Mouse (Mus musculus): ENCODE data around the gene Nupr1. TPM values are rescaled to one million over a fixed set of nuclear protein-coding genes. Genes with fewer than 3 reads are reported as not detected.

Gene Nupr1
- polyA plus RNA-seq, 1 experiment from 2014 or later, result 24.5 TPM

DNA sequence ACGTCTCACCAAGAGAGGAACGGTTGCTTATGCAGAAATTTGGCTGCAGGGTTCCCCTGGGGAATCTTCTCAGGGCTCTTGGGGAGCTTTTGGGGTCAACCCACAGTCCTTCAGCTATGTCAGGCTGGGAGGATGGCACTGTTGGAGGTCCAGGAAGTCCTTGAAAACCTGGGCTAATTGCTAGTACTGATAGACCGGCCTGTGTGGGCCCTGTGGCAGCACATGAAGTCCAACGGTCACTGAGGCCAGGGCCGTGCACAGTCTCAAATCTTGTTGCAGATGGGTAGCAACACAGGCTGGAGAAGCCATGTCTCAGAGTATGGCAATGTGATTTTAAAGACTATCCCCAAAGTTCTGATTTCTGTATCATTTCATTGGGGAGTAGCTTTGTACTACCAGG lies 22.9 kb downstream of the Nupr1 start:
- no peak for DNase-seq (ENCODE audit: low spot score)
- Histone ChIP-seq H3K36me3 (ENCODE audit: insufficient read depth, low read length) (no peaks in the 10 kb centered on the region), H3K9me3 (replicated peaks; ENCODE audit: low read length) (no peaks in the 10 kb centered on the region), H3K9ac (ENCODE audit: low read depth, low read length) (no peak overlapping the region), H3K27me3 (ENCODE audit: insufficient read depth, low read length) (no peaks in the 10 kb centered on the region), H3K4me3 (replicated peaks; ENCODE audit: low read depth, low read length) (no peak overlapping the region), H3K27ac (no peak overlapping the region), H3K4me1 (replicated peaks; ENCODE audit: insufficient read depth, low read length) (no peaks in the 10 kb centered on the region), H3K4me2 (ENCODE audit: low read length) (no peak overlapping the region)
- TF ChIP-seq CTCF (IDR thresholded peaks at IDR 0.05; ENCODE audit: low read depth), result no peak
- 87% methylated on average over 5 of the region's 5 CpGs for WGBS
- ATAC-seq (replicated peaks; ENCODE audit: low FRiP score, low read depth), result no peak

GRCm38 (mm10) chr7:126607064-126607463 lies 23.6 kb downstream of the Nupr1 start:
- Histone ChIP-seq H3K27ac (no peak overlapping the region), H3K9ac (ENCODE audit: low read depth, low read length) (no peak overlapping the region), H3K9me3 (replicated peaks; ENCODE audit: low read length) (no peaks in the 10 kb centered on the region), H3K4me3 (replicated peaks; ENCODE audit: low read depth, low read length) (no peak overlapping the region), H3K27me3 (ENCODE audit: insufficient read depth, low read length) (no peaks in the 10 kb centered on the region), H3K36me3 (ENCODE audit: insufficient read depth, low read length) (no peaks in the 10 kb centered on the region), H3K4me2 (ENCODE audit: low read length) (no peak overlapping the region), H3K4me1 (replicated peaks; ENCODE audit: insufficient read depth, low read length) (no peaks in the 10 kb centered on the region)
- DNase-seq (ENCODE audit: low spot score) (peak; percentile 12), ATAC-seq (replicated peaks; ENCODE audit: low FRiP score, low read depth) (no peak)
- no peak for TF ChIP-seq CTCF (IDR thresholded peaks at IDR 0.05; ENCODE audit: low read depth)
- WGBS, result 65% methylated on average over 3 of the region's 3 CpGs

DNA sequence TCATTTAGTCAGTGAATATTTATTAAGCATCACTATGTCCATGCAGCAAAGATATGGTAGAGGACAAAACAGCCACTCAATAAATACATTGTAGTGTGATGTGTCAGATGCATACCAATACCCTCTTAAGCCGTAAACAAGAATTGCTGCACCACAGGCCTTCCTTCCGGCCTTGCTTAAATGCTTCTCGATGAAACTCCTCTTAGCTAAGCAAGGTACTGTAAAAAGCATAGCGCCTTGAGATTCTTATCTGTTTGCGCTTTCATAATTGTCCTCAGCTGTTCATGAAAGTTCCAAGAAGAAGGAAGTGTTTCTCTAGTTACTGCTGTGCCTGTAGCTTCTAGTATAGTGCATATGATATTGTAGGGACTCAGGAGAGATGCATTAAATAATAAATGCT lies 24.1 kb downstream of the Nupr1 start:
- H3K9me3 ChIP-seq (replicated peaks; ENCODE audit: low read length), result no peaks in the 10 kb centered on the region
- 64% methylated on average over 5 of the region's 5 CpGs for WGBS
- H3K4me1 ChIP-seq (replicated peaks; ENCODE audit: insufficient read depth, low read length), result no peaks in the 10 kb centered on the region
- no peak overlapping the region for H3K4me2 ChIP-seq (ENCODE audit: low read length)
- H3K36me3 ChIP-seq (ENCODE audit: insufficient read depth, low read length), result no peaks in the 10 kb centered on the region
- ATAC-seq (replicated peaks; ENCODE audit: low FRiP score, low read depth) (no peak), DNase-seq (ENCODE audit: low spot score) (peak; percentile 6)
- no peaks in the 10 kb centered on the region for H3K27me3 ChIP-seq (ENCODE audit: insufficient read depth, low read length)
- no peak for TF ChIP-seq CTCF (IDR thresholded peaks at IDR 0.05; ENCODE audit: low read depth)
- no peak overlapping the region for H3K27ac ChIP-seq
- no peak overlapping the region for H3K4me3 ChIP-seq (replicated peaks; ENCODE audit: low read depth, low read length)
- no peak overlapping the region for H3K9ac ChIP-seq (ENCODE audit: low read depth, low read length)

DNA sequence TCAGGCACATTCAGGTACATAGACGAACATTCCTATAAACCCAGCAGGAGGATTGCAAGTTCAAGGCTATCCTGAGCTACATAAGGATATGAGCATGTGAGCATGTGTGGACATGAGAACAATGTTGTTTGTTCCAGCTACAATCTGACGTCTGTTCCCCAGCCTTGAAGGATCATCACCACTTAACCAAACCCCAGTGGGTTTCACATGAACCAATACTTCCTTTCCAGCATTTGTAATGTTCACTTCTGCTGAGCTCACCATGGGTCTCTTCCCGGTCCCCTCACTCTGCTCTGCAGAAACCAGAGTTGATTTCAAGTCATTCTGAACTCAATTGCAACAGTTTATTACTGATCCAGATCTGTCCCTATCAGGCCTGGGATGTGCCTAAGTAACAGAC lies 28.0 kb downstream of the Nupr1 start:
- no peaks in the 10 kb centered on the region for H3K36me3 ChIP-seq (ENCODE audit: insufficient read depth, low read length)
- 87% methylated on average over 3 of the region's 3 CpGs for WGBS
- H3K9me3 ChIP-seq (replicated peaks; ENCODE audit: low read length), result no peaks in the 10 kb centered on the region
- no peak for DNase-seq (ENCODE audit: low spot score)
- H3K9ac ChIP-seq (ENCODE audit: low read depth, low read length), result no peak overlapping the region
- H3K4me3 ChIP-seq (replicated peaks; ENCODE audit: low read depth, low read length), result no peak overlapping the region
- H3K4me2 ChIP-seq (ENCODE audit: low read length), result no peak overlapping the region
- TF ChIP-seq CTCF (IDR thresholded peaks at IDR 0.05; ENCODE audit: low read depth), result no peak
- ATAC-seq (replicated peaks; ENCODE audit: low FRiP score, low read depth), result no peak
- no peaks in the 10 kb centered on the region for H3K4me1 ChIP-seq (replicated peaks; ENCODE audit: insufficient read depth, low read length)
- H3K27ac ChIP-seq, result no peak overlapping the region
- H3K27me3 ChIP-seq (ENCODE audit: insufficient read depth, low read length), result no peaks in the 10 kb centered on the region

DNA sequence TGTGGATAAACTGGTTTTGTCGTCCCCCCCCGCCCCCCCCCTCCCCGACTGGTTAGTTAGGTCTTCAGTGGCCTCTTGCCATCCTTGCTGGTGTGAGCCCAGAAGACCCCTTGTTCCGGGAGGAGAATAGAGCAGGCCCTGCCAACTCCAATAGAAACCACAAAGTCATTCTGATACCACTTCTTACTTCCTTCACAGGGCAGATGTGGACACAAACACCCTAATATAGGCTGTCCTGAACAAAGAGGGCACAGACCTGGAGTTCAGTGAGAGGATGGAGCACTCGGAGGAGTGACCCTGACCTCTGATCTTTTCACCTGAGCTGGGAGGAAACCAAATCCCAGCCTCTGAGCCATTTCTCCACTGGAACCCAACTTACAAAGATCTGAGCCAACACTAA lies 28.8 kb downstream of the Nupr1 start:
- no peak for ATAC-seq (replicated peaks; ENCODE audit: low FRiP score, low read depth)
- Histone ChIP-seq H3K9ac (ENCODE audit: low read depth, low read length) (no peak overlapping the region), H3K27ac (no peak overlapping the region), H3K4me3 (replicated peaks; ENCODE audit: low read depth, low read length) (no peak overlapping the region), H3K36me3 (ENCODE audit: insufficient read depth, low read length) (no peaks in the 10 kb centered on the region), H3K9me3 (replicated peaks; ENCODE audit: low read length) (no peaks in the 10 kb centered on the region), H3K27me3 (ENCODE audit: insufficient read depth, low read length) (no peaks in the 10 kb centered on the region), H3K4me1 (replicated peaks; ENCODE audit: insufficient read depth, low read length) (no peaks in the 10 kb centered on the region), H3K4me2 (ENCODE audit: low read length) (no peak overlapping the region)
- DNase-seq (ENCODE audit: low spot score), result no peak
- no peak for TF ChIP-seq CTCF (IDR thresholded peaks at IDR 0.05; ENCODE audit: low read depth)
- 38% methylated on average over 3 of the region's 5 CpGs for WGBS

DNA sequence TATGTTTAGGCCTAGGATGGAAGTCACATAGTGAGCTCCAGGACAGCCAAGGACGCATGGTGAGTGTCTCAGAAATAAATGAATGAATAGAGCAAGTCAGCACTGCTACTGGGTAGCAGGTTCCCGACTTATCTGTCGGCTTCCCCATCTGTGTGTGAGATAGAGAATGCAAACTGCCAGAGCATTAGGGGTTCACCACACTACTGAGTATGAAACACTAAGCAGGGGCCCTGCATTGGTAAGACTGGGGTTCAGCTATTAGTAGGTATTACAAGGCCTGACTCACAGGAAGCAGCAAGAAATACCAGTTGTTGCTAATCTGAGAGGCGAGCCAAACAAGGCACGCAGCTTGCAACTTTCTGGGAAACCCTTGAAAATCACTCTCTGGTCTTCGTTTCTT lies 31.7 kb downstream of the Nupr1 start:
- no peak for ATAC-seq (replicated peaks; ENCODE audit: low FRiP score, low read depth)
- Histone ChIP-seq H3K36me3 (ENCODE audit: insufficient read depth, low read length) (no peaks in the 10 kb centered on the region), H3K4me1 (replicated peaks; ENCODE audit: insufficient read depth, low read length) (no peaks in the 10 kb centered on the region), H3K9ac (ENCODE audit: low read depth, low read length) (no peak overlapping the region), H3K9me3 (replicated peaks; ENCODE audit: low read length) (no peaks in the 10 kb centered on the region), H3K27ac (no peak overlapping the region), H3K27me3 (ENCODE audit: insufficient read depth, low read length) (no peaks in the 10 kb centered on the region), H3K4me2 (ENCODE audit: low read length) (no peak overlapping the region), H3K4me3 (replicated peaks; ENCODE audit: low read depth, low read length) (no peak overlapping the region)
- TF ChIP-seq CTCF (IDR thresholded peaks at IDR 0.05; ENCODE audit: low read depth), result no peak
- WGBS, result 84% methylated on average over 6 of the region's 6 CpGs
- DNase-seq (ENCODE audit: low spot score), result no peak

DNA sequence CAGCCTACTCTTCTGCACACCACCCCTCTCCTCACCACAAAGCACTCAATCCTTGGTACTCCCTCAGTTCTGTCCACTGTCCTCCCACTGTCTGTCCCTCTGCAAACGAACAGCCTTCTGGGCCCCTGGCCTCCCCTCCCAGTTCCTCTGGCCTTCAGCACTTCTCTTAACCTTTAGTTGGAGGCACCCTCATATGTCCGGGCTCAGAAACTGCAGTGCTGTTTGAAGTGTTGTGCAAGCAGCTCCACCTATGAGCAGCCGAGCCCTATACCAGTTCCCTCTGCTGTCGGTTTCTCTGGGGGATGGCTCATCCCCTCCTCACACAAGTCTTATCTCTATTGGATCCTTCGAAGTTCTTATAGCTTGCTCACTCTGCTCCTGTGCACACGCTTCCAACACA lies 34.2 kb downstream of the Nupr1 start:
- no peaks in the 10 kb centered on the region for H3K9me3 ChIP-seq (replicated peaks; ENCODE audit: low read length)
- no peak overlapping the region for H3K4me3 ChIP-seq (replicated peaks; ENCODE audit: low read depth, low read length)
- DNase-seq (ENCODE audit: low spot score), result no peak
- no peak overlapping the region for H3K9ac ChIP-seq (ENCODE audit: low read depth, low read length)
- no peak overlapping the region for H3K27ac ChIP-seq
- H3K4me2 ChIP-seq (ENCODE audit: low read length), result no peak overlapping the region
- H3K27me3 ChIP-seq (ENCODE audit: insufficient read depth, low read length), result no peaks in the 10 kb centered on the region
- no peak for ATAC-seq (replicated peaks; ENCODE audit: low FRiP score, low read depth)
- no peak for TF ChIP-seq CTCF (IDR thresholded peaks at IDR 0.05; ENCODE audit: low read depth)
- H3K36me3 ChIP-seq (ENCODE audit: insufficient read depth, low read length), result no peaks in the 10 kb centered on the region
- 49% methylated on average over 6 of the region's 6 CpGs for WGBS
- no peaks in the 10 kb centered on the region for H3K4me1 ChIP-seq (replicated peaks; ENCODE audit: insufficient read depth, low read length)

Measured in kidney, postnatal 0 days (tissue).